Mouse (Mus musculus) frontal cortex, adult (tissue): ENCODE measurements around the gene Kdm2a.
"Not testable (repeated sequence)": the region's sequence is repeated elsewhere in the genome, so short reads cannot be mapped to it uniquely, and the experiment has no call there.

Experiments used
- ATAC-seq: cut with Nextera tagmentation; 2 replicates; pipeline ENCODE4 v1.9.2; 2017; ENCODE audit warnings: mild to moderate bottlenecking, moderate library complexity, mixed read lengths; ENCODE audit not compliant: low TSS enrichment

The Kdm2a gene

GRCm38 (mm10) chr19:4414631-4415030 is 16.5 kb upstream of the Kdm2a start:
- ATAC-seq, result no peak

- ATAC-seq, result no peak
These were observed 11.0 kb upstream of the Kdm2a start for GRCm38 (mm10) chr19:4409062-4409461.

- ATAC-seq, result no peak
These were observed 6.8 kb upstream of the Kdm2a start for GRCm38 (mm10) chr19:4404840-4405239.

GRCm38 (mm10) chr19:4398959-4399358 is 874 bp upstream of the Kdm2a start:
- no peak for ATAC-seq

GRCm38 (mm10) chr19:4398630-4398948 is 504 bp upstream of the Kdm2a start:
- ATAC-seq, result no peak

GRCm38 (mm10) chr19:4396998-4397797 is 887 bp downstream of the Kdm2a start:
- ATAC-seq, result peak; percentile 80

GRCm38 (mm10) chr19:4396081-4396997 is 1.7 kb downstream of the Kdm2a start:
- peak; percentile 32; the same call in 1 of the 2 replicates for ATAC-seq

- no peak for ATAC-seq
These were observed 10.8 kb downstream of the Kdm2a start for GRCm38 (mm10) chr19:4387276-4387675.

GRCm38 (mm10) chr19:4385026-4385425 is 13.1 kb downstream of the Kdm2a start:
- ATAC-seq, result no peak

GRCm38 (mm10) chr19:4384322-4384721 is 13.8 kb downstream of the Kdm2a start:
- ATAC-seq, result no peak

GRCm38 (mm10) chr19:4383306-4383705 is 14.8 kb downstream of the Kdm2a start:
- ATAC-seq, result no peak

- not testable (repeated sequence) for ATAC-seq
These were observed 15.8 kb downstream of the Kdm2a start for GRCm38 (mm10) chr19:4382303-4382702.

- ATAC-seq, result no peak
These were observed 27.4 kb downstream of the Kdm2a start for GRCm38 (mm10) chr19:4370656-4371055.

- ATAC-seq, result no peak
These were observed 27.8 kb downstream of the Kdm2a start for GRCm38 (mm10) chr19:4370254-4370653.

- ATAC-seq, result no peak
These were observed 48.6 kb downstream of the Kdm2a start for GRCm38 (mm10) chr19:4349455-4349854.

- no peak for ATAC-seq
These were observed 51.6 kb downstream of the Kdm2a start for GRCm38 (mm10) chr19:4346479-4346878.

- ATAC-seq, result no peak
These were observed 59.9 kb downstream of the Kdm2a start for GRCm38 (mm10) chr19:4338162-4338561.

- peak; percentile 95 for ATAC-seq
These were observed 64.3 kb downstream of the Kdm2a start for GRCm38 (mm10) chr19:4333791-4334190.

GRCm38 (mm10) chr19:4333100-4333775 is 64.8 kb downstream of the Kdm2a start:
- peak; percentile 33 for ATAC-seq

GRCm38 (mm10) chr19:4332653-4333052 is 65.4 kb downstream of the Kdm2a start:
- ATAC-seq, result peak; percentile 22; the same call in 1 of the 2 replicates

- no peak for ATAC-seq
These were observed 66.8 kb downstream of the Kdm2a start for GRCm38 (mm10) chr19:4331273-4331672.

- ATAC-seq, result no peak
These were observed 67.5 kb downstream of the Kdm2a start for GRCm38 (mm10) chr19:4330603-4331002.
